Comparison of ENCODE assay signal across 8 mouse cellular contexts in genomic region chr11:108925826-108926225, GRCm38 (mm10). TPM values are rescaled to one million over a fixed set of nuclear protein-coding genes. Genes with fewer than 3 reads are reported as not detected.
DNase-seq lines count a peak whose midpoint lies in the region; ATAC-seq lines count a peak whose summit lies in the region.
"Had no signal": no experiment of that assay in that cellular context is flagged by ENCODE, and none has a peak within 500 bp of the region (broad histone marks: within the 10 kb centered on the region; RNA-seq: fewer than 3 reads in every experiment).

No protein-coding gene starts in this region.

- H3K4me2 ChIP-seq in lung, embryonic 15.5 days = peak overlapping the region; percentile 88
- H3K4me2 ChIP-seq in forebrain, embryonic 14.5 days (ENCODE audit: low read length) = peak overlapping the region; percentile 89
- peak overlapping the region; percentile 92 for H3K4me2 ChIP-seq in neural tube, embryonic 15.5 days

- peaks cover 75% of the 10 kb centered on the region for H3K4me1 ChIP-seq in lung, embryonic 15.5 days
- peaks cover 73% of the 10 kb centered on the region for H3K4me1 ChIP-seq in forebrain, embryonic 14.5 days (ENCODE audit: control insufficient read depth, insufficient read depth, low read length)
- H3K4me1 ChIP-seq in limb, embryonic 10.5 days = peaks cover 87% of the 10 kb centered on the region
- peaks cover 88% of the 10 kb centered on the region for H3K4me1 ChIP-seq in neural tube, embryonic 15.5 days

- no peaks in the 10 kb centered on the region for H3K9me3 ChIP-seq in lung, embryonic 15.5 days
- H3K9me3 ChIP-seq in forebrain, embryonic 14.5 days (replicated peaks; ENCODE audit: control insufficient read depth, low read length) = no peaks in the 10 kb centered on the region
- H3K9me3 ChIP-seq in limb, embryonic 10.5 days (replicated peaks) = no peaks in the 10 kb centered on the region
- no peaks in the 10 kb centered on the region for H3K9me3 ChIP-seq in neural tube, embryonic 15.5 days (replicated peaks)

- WGBS in lung, embryonic 15.5 days = 60% methylated on average over 9 of the region's 9 CpGs
- 69% methylated on average over 9 of the region's 9 CpGs for WGBS in forebrain, embryonic 14.5 days
- WGBS in limb, embryonic 10.5 days = 40% methylated on average over 9 of the region's 9 CpGs
- 45% methylated on average over 9 of the region's 9 CpGs for WGBS in neural tube, embryonic 15.5 days

- peak overlapping the region; percentile 14; the same call in 1 of the 2 replicates for H3K4me3 ChIP-seq in lung, embryonic 15.5 days
- peak overlapping the region; percentile 86; the same call in 1 of the 2 replicates for H3K4me3 ChIP-seq in forebrain, embryonic 14.5 days (ENCODE audit: low read depth, low read length)
- H3K4me3 ChIP-seq in limb, embryonic 10.5 days = peak overlapping the region; percentile 95
- H3K4me3 ChIP-seq in neural tube, embryonic 15.5 days (replicated peaks) = peak overlapping the region; percentile 94

- no peak for DNase-seq in lung, postnatal 25 days (ENCODE audit: low spot score)
- no peak for DNase-seq in forebrain, embryonic 14.5 days (ENCODE audit: low spot score)
- no peak for DNase-seq in limb, embryonic 10.5 days (ENCODE audit: low spot score)
- no peak for DNase-seq in adipocyte (ENCODE audit: low spot score)
- DNase-seq in layer of hippocampus, postnatal 10 days (ENCODE audit: low spot score in 2 of 2) = no peak

- H3K27ac ChIP-seq in lung, embryonic 15.5 days = no peak overlapping the region
- H3K27ac ChIP-seq in forebrain, embryonic 14.5 days (ENCODE audit: low read depth, low read length) = 0 out of 2 replicates have a peak overlapping the region, but pooled peaks have one; percentile 1
- H3K27ac ChIP-seq in limb, embryonic 10.5 days = no peak overlapping the region
- H3K27ac ChIP-seq in neural tube, embryonic 15.5 days (replicated peaks) = no peak overlapping the region

- no peak overlapping the region for H3K9ac ChIP-seq in lung, embryonic 15.5 days
- no peak overlapping the region for H3K9ac ChIP-seq in forebrain, embryonic 14.5 days (ENCODE audit: low read length)
- H3K9ac ChIP-seq in neural tube, embryonic 15.5 days (replicated peaks) = 0 out of 2 replicates have a peak overlapping the region, but pooled peaks have one; percentile 9

- no peaks in the 10 kb centered on the region for H3K27me3 ChIP-seq in lung, embryonic 15.5 days
- no peaks in the 10 kb centered on the region for H3K27me3 ChIP-seq in forebrain, embryonic 14.5 days (replicated peaks; ENCODE audit: control insufficient read depth, insufficient read depth, low read length)
- H3K27me3 ChIP-seq in limb, embryonic 10.5 days (ENCODE audit: low read depth, poor library complexity, severe bottlenecking) = no peaks in the 10 kb centered on the region
- H3K27me3 ChIP-seq in neural tube, embryonic 15.5 days (replicated peaks) = no peaks in the 10 kb centered on the region

- H3K36me3 ChIP-seq in lung, embryonic 15.5 days = peaks cover 9% of the 10 kb centered on the region
- no peaks in the 10 kb centered on the region for H3K36me3 ChIP-seq in forebrain, embryonic 14.5 days (ENCODE audit: control insufficient read depth, insufficient read depth, low read length)
- H3K36me3 ChIP-seq in limb, embryonic 10.5 days = peaks cover 57% of the 10 kb centered on the region
- no peaks in the 10 kb centered on the region for H3K36me3 ChIP-seq in neural tube, embryonic 15.5 days
- H3K36me3 ChIP-seq: G1E had no signal

- no peak for ATAC-seq in lung, embryonic 15.5 days (ENCODE audit: borderline replicate concordance, extremely low read depth, low FRiP score, low TSS enrichment)
- no peak for ATAC-seq in forebrain, embryonic 14.5 days
- ATAC-seq in neural tube, embryonic 15.5 days (ENCODE audit: low FRiP score) = no peak

RNA-seq across cellular contexts. Expression of gene Axin2, which starts 5.7 kb away (rescaled TPM):
- 8.4 TPM in 2 replicates for polyA plus RNA-seq in lung, embryonic 15.5 days (2015; fragmentation: Nextera tagmentation; extraction: Ambion mirVana)
- polyA plus RNA-seq in forebrain, embryonic 14.5 days (2014; fragmentation: Nextera tagmentation; extraction: Ambion mirVana) = 7.8 and 9.4 TPM in 2 replicates
- 13.1 and 13.4 TPM in 2 replicates for polyA plus RNA-seq in limb, embryonic 10.5 days (2016; fragmentation: Nextera tagmentation; extraction: Ambion mirVana)
- polyA plus RNA-seq in neural tube, embryonic 15.5 days (2015; fragmentation: Nextera tagmentation; extraction: Ambion mirVana) = 6.1 and 6.3 TPM in 2 replicates
- 10 to 100 TPM; 30.3 to 32.6 TPM for total RNA-seq in layer of hippocampus, postnatal 10 days (2021)
- total RNA-seq: G1E had no signal
- polyA plus RNA-seq: G1E had no signal

Comparison
In these comparisons a context has a peak if more than half of its experiments do, and no peak if none do; other contexts are left out.
1. H3K4me3 ChIP-seq: peak in every context shown above with its lines; median percentile 95 in limb, embryonic 10.5 days; 94 in neural tube, embryonic 15.5 days; 86 in forebrain, embryonic 14.5 days; 14 in lung, embryonic 15.5 days.